17 mouse cellular contexts compared by ENCODE assay signal in the genomic region with DNA sequence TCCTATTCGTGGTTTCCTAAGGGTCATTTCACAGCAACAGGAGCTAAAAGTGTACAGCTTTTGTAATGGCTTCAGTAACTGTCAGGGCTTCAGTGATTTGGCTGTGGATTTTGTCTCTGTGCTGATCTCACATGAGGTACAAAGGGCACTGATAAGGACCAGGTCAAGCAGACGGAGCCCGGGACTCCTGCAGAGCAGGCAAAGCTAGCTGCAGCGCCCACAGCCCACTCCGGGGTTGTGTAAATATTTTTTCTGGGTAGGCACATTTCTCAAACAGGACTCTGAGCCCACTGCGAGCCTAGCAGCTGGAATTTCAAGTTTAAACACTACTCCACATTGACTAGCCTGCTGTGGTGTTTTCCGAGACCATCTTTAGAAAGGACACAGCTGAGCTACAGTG.
DNase-seq lines count a peak whose midpoint lies in the region; ATAC-seq and TF ChIP-seq lines count a peak whose summit lies in the region.
"Had no signal": no experiment of that assay in that cellular context is flagged by ENCODE, and none has a peak within 500 bp of the region (broad histone marks: within the 10 kb centered on the region; RNA-seq: fewer than 3 reads in every experiment).

No protein-coding gene starts in this region.

- H3K9me3 ChIP-seq in forebrain, embryonic 10.5 days, result no peaks in the 10 kb centered on the region
- no peaks in the 10 kb centered on the region for H3K9me3 ChIP-seq in forebrain, postnatal 0 days (ENCODE audit: low read length)
- H3K9me3 ChIP-seq in lung, embryonic 15.5 days, result no peaks in the 10 kb centered on the region
- H3K9me3 ChIP-seq in intestine, postnatal 0 days (ENCODE audit: control insufficient read depth), result no peaks in the 10 kb centered on the region
- H3K9me3 ChIP-seq in neural tube, embryonic 15.5 days (replicated peaks), result no peaks in the 10 kb centered on the region
- no peaks in the 10 kb centered on the region for H3K9me3 ChIP-seq in hindbrain, embryonic 16.5 days (ENCODE audit: control insufficient read depth, low read length)
- H3K9me3 ChIP-seq: midbrain, embryonic 15.5 days had no signal

- 0 out of 2 replicates have a peak overlapping the region, but pooled peaks have one; percentile 51 for H3K27ac ChIP-seq in forebrain, embryonic 10.5 days
- no peak overlapping the region for H3K27ac ChIP-seq in forebrain, postnatal 0 days (ENCODE audit: low read depth, low read length)
- H3K27ac ChIP-seq in lung, embryonic 15.5 days, result peak overlapping the region; percentile 46; the same call in 1 of the 2 replicates
- H3K27ac ChIP-seq in intestine, postnatal 0 days (ENCODE audit: low read depth, low read length), result 0 out of 2 replicates have a peak overlapping the region, but pooled peaks have one; percentile 11
- H3K27ac ChIP-seq in neural tube, embryonic 15.5 days (replicated peaks), result 0 out of 2 replicates have a peak overlapping the region, but pooled peaks have one; percentile 13
- no peak overlapping the region for H3K27ac ChIP-seq in hindbrain, embryonic 16.5 days (ENCODE audit: low read depth, low read length)
- H3K27ac ChIP-seq: gastrocnemius, adult 2 months; hindbrain, postnatal 0 days; midbrain, embryonic 15.5 days had no signal

- peaks cover 11% of the 10 kb centered on the region for H3K36me3 ChIP-seq in forebrain, embryonic 10.5 days (replicated peaks)
- H3K36me3 ChIP-seq in forebrain, postnatal 0 days (ENCODE audit: insufficient read depth), result no peaks in the 10 kb centered on the region
- H3K36me3 ChIP-seq in lung, embryonic 15.5 days, result no peaks in the 10 kb centered on the region
- H3K36me3 ChIP-seq in intestine, postnatal 0 days (ENCODE audit: control insufficient read depth, insufficient read depth), result no peaks in the 10 kb centered on the region
- no peaks in the 10 kb centered on the region for H3K36me3 ChIP-seq in neural tube, embryonic 15.5 days
- H3K36me3 ChIP-seq in hindbrain, embryonic 16.5 days (ENCODE audit: control insufficient read depth, insufficient read depth, low read length), result no peaks in the 10 kb centered on the region
- H3K36me3 ChIP-seq: midbrain, embryonic 15.5 days had no signal

- WGBS in forebrain, embryonic 10.5 days, result 46% methylated on average over 7 of the region's 7 CpGs
- WGBS in forebrain, postnatal 0 days, result 65% methylated on average over 7 of the region's 7 CpGs
- 9% methylated on average over 7 of the region's 7 CpGs for WGBS in lung, embryonic 15.5 days
- 13% methylated on average over 7 of the region's 7 CpGs for WGBS in intestine, postnatal 0 days
- WGBS in neural tube, embryonic 15.5 days, result 66% methylated on average over 7 of the region's 7 CpGs
- 51% methylated on average over 7 of the region's 7 CpGs for WGBS in hindbrain, embryonic 16.5 days

- no peaks in the 10 kb centered on the region for H3K27me3 ChIP-seq in forebrain, embryonic 10.5 days (ENCODE audit: poor library complexity, severe bottlenecking)
- H3K27me3 ChIP-seq in forebrain, postnatal 0 days (ENCODE audit: insufficient read depth, low read length), result no peaks in the 10 kb centered on the region
- no peaks in the 10 kb centered on the region for H3K27me3 ChIP-seq in lung, embryonic 15.5 days
- H3K27me3 ChIP-seq in intestine, postnatal 0 days (replicated peaks; ENCODE audit: control insufficient read depth, insufficient read depth, low read length), result no peaks in the 10 kb centered on the region
- H3K27me3 ChIP-seq in neural tube, embryonic 15.5 days (replicated peaks), result no peaks in the 10 kb centered on the region
- no peaks in the 10 kb centered on the region for H3K27me3 ChIP-seq in hindbrain, embryonic 16.5 days (replicated peaks; ENCODE audit: control insufficient read depth, insufficient read depth, low read length)
- H3K27me3 ChIP-seq: midbrain, embryonic 15.5 days had no signal

- H3K4me3 ChIP-seq in forebrain, embryonic 10.5 days, result no peak overlapping the region
- no peak overlapping the region for H3K4me3 ChIP-seq in forebrain, postnatal 0 days (ENCODE audit: low read depth, low read length)
- H3K4me3 ChIP-seq in lung, embryonic 15.5 days, result no peak overlapping the region
- H3K4me3 ChIP-seq in intestine, postnatal 0 days (ENCODE audit: low read depth, low read length), result 0 out of 2 replicates have a peak overlapping the region, but pooled peaks have one; percentile 7
- no peak overlapping the region for H3K4me3 ChIP-seq in neural tube, embryonic 15.5 days (replicated peaks)
- no peak overlapping the region for H3K4me3 ChIP-seq in hindbrain, embryonic 16.5 days (ENCODE audit: low read length)
- H3K4me3 ChIP-seq: gastrocnemius, adult 2 months; midbrain, embryonic 15.5 days had no signal

- no peak for DNase-seq in forebrain, embryonic 10.5 days (ENCODE audit: extremely low spot score, low spot score)
- no peak for DNase-seq in forebrain, postnatal 0 days
- DNase-seq in lung, postnatal 25 days (ENCODE audit: low spot score), result no peak
- DNase-seq in cerebellum, adult 8-10 months, result no peak
- DNase-seq: adrenal gland, postnatal 36 days; cerebellum, adult 11 months; embryo, embryonic 11 days; gastrocnemius, adult 2 months; kidney, postnatal 36 days; lung, adult 2 months; right cerebral cortex, postnatal 25 days had no signal

- no peak for TF ChIP-seq CTCF in forebrain, postnatal 0 days (IDR thresholded peaks at IDR 0.05; ENCODE audit: low read depth)
- TF ChIP-seq CTCF in intestine, postnatal 0 days (IDR thresholded peaks at IDR 0.05; ENCODE audit: low read depth), result no peak

- no peak for ATAC-seq in forebrain, postnatal 0 days
- ATAC-seq in lung, embryonic 15.5 days (ENCODE audit: borderline replicate concordance, extremely low read depth, low FRiP score, low TSS enrichment), result no peak
- peak; percentile 79 for ATAC-seq in intestine, postnatal 0 days
- no peak for ATAC-seq in neural tube, embryonic 15.5 days (ENCODE audit: low FRiP score)
- no peak for ATAC-seq in hindbrain, embryonic 16.5 days
- ATAC-seq: hindbrain, postnatal 0 days; midbrain, embryonic 15.5 days had no signal

- peaks cover 27% of the 10 kb centered on the region for H3K4me1 ChIP-seq in forebrain, embryonic 10.5 days
- no peaks in the 10 kb centered on the region for H3K4me1 ChIP-seq in forebrain, postnatal 0 days (ENCODE audit: insufficient read depth)
- H3K4me1 ChIP-seq in lung, embryonic 15.5 days, result peaks cover 36% of the 10 kb centered on the region
- no peaks in the 10 kb centered on the region for H3K4me1 ChIP-seq in intestine, postnatal 0 days (replicated peaks; ENCODE audit: control insufficient read depth, insufficient read depth, low read length)
- H3K4me1 ChIP-seq in neural tube, embryonic 15.5 days, result peaks cover 12% of the 10 kb centered on the region
- peaks cover 6% of the 10 kb centered on the region for H3K4me1 ChIP-seq in hindbrain, embryonic 16.5 days (ENCODE audit: control insufficient read depth, insufficient read depth, low read depth, low read length)

- no peak overlapping the region for H3K9ac ChIP-seq in forebrain, postnatal 0 days
- H3K9ac ChIP-seq in lung, embryonic 15.5 days, result no peak overlapping the region
- H3K9ac ChIP-seq in intestine, postnatal 0 days (ENCODE audit: low read depth, low read length), result no peak overlapping the region; the same call in 1 of the 2 replicates
- no peak overlapping the region for H3K9ac ChIP-seq in neural tube, embryonic 15.5 days (replicated peaks)
- H3K9ac ChIP-seq in hindbrain, embryonic 16.5 days (ENCODE audit: low read depth, low read length), result no peak overlapping the region
- H3K9ac ChIP-seq: midbrain, embryonic 15.5 days had no signal

- H3K4me2 ChIP-seq in forebrain, postnatal 0 days (ENCODE audit: low read depth), result no peak overlapping the region
- H3K4me2 ChIP-seq in lung, embryonic 15.5 days, result peak overlapping the region; percentile 34
- H3K4me2 ChIP-seq in intestine, postnatal 0 days (replicated peaks; ENCODE audit: low read depth), result peak overlapping the region; percentile 55
- H3K4me2 ChIP-seq in neural tube, embryonic 15.5 days, result no peak overlapping the region
- no peak overlapping the region for H3K4me2 ChIP-seq in hindbrain, embryonic 16.5 days (ENCODE audit: low read length)
- H3K4me2 ChIP-seq: midbrain, embryonic 15.5 days had no signal

Comparison
In these comparisons a context has a peak if more than half of its experiments do, and no peak if none do; other contexts are left out.
1. H3K27ac ChIP-seq: peak in forebrain, embryonic 10.5 days (single experiment), lung, embryonic 15.5 days (single experiment), intestine, postnatal 0 days (single experiment) and neural tube, embryonic 15.5 days (single experiment); none in forebrain, postnatal 0 days (single experiment) and hindbrain, embryonic 16.5 days (single experiment).
2. H3K4me2 ChIP-seq: peak in lung, embryonic 15.5 days (single experiment) and intestine, postnatal 0 days (single experiment); none in forebrain, postnatal 0 days (single experiment), neural tube, embryonic 15.5 days (single experiment) and hindbrain, embryonic 16.5 days (single experiment).